Mouse (Mus musculus) ovary, postnatal 36 days (tissue): ENCODE measurements around the gene Gpr132.

ENCODE experiments used
- DNase-seq: peaks from one replicate; pipeline ENCODE4 v3.0.0; 2022; ENCODE audit warnings: low spot score, mixed read lengths

The Gpr132 gene

DNA sequence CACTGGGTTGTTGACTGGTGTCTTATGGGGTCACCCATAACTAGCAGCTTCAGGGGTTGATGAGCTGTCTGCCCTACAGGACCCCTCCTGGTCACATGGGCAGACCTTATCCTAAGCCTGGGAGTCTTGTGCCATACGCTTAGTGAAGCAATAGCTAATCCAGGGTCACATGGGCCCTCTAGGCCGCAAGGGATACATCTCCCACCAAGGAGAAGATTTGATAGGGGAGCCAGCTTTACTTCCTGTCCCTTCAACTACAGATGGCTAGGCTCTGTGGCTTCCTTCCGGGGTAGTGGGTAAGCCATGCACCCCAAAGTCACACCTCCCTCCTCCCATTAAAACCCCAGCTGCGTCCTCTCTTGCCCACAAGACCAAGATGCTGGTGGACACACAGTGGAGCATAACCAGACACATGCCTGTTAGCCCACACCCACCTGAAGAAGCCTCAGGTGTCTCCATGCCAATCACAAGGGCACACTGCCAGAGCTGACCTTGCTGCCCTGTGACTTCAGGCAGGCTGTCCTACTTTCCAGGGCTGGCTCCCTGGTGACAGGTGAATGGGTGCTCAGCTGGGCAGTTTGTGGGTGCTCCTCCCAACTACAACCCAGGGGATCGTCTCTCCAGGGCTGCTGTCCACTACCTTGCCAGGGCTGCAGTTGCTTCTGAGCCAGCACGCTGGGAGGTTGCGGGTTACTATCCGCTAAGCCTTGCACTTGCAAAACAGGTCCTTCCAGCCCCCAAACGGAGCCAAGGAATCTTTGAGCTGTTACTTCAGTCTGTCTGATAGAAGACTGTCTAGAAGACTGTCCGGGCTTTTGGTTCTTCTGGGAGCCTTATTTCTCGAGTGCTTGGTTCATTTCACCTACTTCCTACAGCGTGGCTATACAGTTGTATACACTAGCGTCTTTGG, at the start of gene Gpr132:
Gene Gpr132 (minus strand): TSS at position 51 of the 910 bp plus-strand sequence.
- DNase-seq = no peak

DNA sequence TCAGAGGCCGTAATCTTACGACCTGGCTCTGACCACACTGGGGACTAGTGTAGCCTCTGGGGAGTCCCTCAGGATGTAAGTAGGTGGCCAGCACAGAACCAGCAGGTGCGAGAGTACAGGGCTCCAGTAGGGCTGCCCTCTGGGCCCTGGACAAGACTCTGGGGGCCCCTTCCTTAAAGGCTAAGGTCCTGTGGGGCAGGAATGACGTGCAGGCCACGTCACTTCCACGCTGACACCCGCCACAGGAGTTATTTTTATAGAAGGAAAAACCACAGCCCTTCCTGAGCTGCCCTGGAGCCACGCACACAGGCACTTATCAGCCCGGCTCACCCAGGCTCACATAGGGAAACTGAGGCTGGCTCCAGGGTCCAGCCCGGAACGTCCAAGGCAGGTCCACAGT, 49.5 kb upstream of the Gpr132 start:
- no peak for DNase-seq

DNA sequence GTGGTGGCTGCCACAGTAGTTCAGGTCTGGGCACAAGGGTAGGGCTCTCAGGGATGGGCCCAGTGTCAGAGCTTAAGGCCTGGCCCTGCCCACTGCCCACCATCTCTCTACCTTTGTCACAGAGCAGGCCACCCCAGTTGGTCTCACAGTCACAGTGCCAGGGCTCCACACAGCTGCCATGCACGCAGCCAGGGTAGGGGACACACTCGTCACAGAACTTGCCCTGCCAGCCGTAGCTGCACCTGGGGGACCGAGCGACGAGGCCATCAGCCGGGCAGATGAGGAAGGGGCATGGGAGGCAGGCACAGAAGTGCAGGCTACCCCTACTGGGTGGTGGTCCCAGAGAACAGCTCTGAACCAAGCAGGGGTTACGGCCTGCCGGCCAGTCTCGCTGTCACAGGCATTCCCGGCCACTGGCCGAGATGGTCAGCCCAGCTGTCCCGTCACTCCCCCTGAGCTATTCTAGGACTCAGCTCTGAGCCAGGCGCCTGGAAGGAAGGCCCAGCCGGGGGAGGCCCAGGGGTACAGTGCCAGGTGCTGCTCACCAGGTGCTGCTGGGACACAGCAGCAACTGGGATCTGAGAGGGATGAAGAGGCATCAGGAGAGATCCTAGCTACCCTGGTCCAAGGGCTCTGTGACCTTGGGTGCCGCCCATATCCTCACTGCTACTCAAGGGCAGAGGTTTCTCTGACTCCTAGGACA, 48.8 kb upstream of the Gpr132 start:
- DNase-seq = no peak

DNA sequence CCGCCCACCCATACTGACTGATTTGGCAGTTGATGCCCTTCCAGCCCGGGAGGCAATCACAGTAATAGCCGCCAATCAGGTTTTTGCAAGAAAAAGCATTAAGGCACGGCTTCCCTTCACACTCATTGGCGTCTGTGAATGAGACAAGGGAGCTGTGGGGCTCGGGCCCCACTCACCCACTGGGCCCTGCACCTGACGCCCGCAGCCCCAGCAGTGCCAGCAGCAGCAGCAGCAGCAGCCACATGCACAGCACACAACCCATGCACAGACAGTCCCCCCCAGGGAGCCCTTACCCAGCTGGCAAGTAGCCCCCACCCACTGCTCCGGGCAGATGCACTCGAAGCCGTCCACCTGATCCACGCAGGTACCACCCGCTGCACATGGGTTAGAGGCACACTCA, 47.6 kb upstream of the Gpr132 start:
- DNase-seq = no peak

DNA sequence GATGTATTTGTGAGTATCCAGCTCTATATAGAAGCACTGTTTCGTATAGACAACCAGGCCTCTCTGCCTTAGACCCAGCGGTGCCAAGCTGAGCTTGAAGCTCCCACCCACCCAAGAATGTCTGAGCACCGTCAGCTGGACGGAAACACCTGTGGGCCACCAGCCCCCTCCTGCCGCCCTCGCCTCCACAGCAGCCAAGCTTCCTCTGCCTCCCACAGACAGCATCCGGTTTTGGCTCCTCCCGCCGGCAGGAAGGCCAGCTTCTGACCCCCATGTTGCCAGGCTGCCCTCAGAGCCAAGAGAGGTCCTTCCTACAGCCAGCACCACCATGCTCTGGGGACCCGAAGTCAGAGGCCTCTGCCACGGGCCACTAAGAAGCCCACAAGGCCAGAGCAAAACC, 46.5 kb upstream of the Gpr132 start:
- DNase-seq = no peak

DNA sequence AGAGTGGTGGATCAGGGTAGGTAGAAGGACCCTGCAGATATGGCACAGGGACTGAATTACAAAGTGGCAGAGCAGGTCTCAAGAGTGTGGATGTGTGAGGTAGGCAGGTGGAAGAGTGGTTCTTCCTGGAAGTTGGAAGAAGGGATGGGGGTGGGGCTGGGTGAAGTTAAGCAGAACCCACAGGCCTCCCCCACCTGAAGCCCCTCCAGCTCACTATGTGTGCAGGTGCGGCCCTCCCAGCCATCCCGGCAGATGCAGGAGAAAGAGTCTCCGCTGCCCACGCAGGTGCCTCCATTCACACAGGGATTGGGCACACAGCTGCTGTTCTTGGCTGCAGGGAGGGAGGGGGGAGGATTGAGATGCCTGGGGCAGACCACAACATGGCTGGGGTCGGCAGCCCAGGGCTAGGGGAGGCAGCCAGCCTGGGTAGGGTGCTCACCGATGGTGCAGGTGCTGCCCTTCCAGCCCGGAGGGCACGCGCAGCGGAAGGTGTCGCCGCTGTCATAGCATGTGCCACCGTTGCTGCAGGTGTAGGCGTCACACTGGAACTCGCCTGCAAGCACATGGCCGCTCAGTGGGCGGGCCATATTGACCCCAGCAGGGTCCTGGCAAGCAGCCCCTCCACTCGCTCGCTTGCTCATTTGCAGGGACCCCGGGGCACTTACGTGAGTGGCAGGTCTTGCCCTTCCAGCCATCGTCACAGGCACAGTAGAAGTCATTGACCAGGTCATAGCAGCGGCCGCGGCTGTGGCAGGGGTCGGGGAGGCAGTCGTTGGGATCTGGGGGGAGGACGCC, 45.1 kb upstream of the Gpr132 start:
- DNase-seq = no peak

DNA sequence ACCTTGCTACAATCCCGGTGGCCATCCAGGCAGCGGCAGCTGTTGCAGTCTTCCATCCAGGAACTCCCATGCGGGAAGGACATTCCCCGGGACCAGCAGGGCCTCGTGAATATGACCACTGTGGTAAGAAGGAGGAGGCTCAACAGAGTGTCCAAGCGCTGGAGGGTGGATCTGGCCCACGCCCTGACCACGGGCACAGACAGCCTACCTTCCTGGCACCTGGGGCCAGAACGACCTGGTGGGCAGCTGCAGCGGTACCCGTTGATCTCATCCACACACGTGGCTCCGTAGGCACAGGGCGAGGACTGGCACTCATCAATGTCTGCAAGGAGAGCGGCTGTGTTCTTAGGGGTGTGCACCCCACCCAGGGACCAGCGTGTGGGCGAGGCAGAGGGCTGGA, 43.7 kb upstream of the Gpr132 start:
- DNase-seq = no peak

DNA sequence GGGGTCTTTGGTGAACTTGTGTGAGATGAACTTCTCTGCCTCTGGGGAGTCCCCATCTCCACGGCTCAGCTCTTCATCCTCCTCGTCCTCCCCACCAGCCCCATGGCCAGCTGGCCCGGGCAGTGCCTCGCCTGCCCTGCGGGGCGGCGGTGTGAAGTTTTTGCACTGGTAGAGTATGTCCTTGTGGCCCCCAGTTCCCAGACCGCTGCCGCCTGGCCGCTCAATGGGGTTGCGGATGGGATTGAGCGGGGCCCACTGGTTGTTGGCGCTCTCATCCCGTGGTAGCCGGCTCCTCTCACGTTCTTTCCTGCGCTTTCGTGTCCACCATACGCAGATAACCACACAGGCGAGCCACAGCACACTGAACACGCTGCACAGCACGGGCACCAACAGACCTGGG, 41.0 kb upstream of the Gpr132 start:
- no peak for DNase-seq

DNA sequence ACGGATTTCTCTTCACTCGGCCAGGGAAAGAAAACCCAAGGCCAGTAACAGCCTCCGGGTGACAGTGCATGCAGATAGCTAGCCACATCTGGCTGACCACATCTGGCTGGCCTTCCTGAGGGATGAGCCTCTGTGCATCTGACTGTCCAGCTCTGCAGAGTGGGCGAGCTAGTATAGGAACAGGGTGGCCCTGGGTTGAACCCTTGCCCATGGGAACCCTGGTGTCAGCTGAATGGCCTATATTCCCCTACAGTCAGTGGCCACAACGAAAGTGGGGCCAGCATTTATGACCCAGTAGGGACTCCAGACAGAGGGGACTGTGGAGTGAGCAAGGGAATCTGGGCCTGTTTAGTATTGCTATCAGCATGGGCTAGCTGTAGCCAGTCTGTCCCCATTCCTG, 37.0 kb upstream of the Gpr132 start:
- no peak for DNase-seq

DNA sequence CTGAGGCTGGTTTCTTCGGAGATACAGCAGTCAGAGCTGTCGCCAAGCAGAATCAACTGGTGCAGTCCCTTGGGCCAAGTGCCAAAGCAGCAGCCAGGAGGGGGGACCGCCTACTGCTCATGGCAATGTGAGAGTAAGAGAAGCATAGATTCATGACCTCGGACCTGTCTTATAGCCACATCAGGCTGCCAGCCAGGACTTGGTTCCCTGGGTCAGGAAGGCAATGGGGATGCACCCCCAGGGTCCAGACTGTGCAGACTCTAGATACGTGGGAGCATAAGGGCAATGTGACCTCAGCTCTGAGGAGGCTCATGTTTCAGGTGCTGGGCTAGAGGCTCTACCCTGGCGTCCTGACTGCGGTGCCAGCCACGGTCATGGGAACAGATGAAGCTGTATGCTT, 35.9 kb upstream of the Gpr132 start:
- DNase-seq = peak; percentile 59

DNA sequence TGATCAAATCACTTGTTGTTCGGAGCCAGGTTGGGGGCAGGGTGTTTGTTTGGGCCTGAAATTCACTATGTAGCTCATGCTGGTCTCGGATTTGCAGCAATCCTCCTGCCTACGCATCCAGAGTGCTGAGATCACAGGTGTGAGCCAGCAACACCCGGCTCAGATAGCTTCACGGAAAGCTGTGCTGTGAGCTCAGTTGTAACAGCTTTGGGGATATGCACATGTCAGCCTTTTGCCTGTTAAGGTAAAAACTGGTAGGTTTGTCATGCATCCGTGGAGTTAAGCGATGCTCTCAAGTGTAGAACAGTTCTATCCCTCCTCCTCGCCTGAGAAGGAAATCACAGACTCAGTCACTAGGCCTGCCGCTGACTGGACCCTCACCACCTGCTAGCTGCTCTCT, 32.6 kb upstream of the Gpr132 start:
- DNase-seq = no peak

DNA sequence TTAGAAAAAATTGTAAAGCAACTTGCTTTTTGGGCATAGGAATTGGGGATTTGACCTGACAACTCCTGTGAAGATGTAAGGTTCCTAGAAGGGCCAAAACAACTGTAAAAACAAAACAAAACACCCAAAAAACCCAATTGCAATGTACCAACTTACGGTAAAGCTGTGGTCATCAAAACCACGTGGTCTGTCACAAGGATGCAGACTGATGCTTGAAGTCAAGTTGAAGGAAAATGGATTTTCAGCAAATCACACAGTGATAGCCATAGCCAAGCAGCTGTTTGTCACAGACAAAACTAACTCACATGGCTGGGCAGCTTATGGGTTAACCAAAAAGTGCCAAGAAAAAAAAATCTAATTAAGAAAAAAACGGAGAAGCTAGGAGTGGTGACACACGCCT, 30.9 kb upstream of the Gpr132 start:
- no peak for DNase-seq

DNA sequence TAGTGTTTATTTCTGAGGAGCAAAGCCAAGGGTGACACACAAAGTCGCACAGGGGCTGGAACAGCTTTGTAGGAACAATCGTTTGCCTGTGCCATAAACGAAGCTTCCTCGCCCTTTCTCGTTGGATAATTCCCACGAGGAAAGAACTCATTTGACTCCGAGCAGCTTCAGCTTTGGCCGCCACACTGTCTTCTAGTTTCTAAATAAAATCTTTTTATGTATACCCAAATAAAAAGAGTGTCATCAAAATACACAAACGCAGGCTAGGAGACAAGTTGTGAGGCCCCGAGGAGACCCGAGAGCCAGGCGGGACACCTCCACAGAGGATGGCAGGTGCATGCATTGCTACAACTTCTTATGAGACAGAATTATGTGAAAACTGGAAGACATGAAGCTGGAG, 30.3 kb upstream of the Gpr132 start:
- DNase-seq = no peak

DNA sequence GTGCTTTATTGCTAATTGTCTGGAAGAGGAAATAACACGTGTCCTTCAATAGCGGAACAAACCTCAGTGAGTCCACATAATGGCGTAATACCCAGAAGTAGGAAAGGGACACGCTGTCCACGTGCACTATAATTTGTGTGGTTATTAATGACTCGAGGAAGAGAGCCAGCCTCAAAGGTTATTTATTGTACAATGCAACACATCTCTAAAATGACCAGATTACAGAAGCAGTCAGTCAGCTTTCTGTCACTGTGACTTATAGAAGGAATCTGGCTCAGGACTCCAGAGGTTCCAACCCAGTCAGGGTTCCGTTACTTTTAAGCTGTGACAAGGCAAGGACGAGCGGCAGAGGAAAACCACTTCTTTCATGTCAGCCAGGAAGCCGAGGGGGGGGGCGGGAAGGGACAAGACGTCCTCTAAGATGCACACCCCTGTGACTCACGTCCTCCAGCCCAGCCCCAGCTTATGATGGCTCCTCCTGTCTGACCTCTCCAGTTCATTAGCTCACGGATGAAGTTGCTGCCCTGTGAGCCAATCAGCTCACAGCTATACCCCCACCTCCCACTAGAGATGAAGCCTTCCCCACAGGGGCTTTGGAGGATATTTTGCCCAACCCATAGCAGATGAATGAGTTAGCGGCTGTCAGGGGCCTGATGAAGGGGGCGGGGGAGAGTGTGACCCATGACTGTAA, 29.6 kb upstream of the Gpr132 start:
- DNase-seq = no peak

DNA sequence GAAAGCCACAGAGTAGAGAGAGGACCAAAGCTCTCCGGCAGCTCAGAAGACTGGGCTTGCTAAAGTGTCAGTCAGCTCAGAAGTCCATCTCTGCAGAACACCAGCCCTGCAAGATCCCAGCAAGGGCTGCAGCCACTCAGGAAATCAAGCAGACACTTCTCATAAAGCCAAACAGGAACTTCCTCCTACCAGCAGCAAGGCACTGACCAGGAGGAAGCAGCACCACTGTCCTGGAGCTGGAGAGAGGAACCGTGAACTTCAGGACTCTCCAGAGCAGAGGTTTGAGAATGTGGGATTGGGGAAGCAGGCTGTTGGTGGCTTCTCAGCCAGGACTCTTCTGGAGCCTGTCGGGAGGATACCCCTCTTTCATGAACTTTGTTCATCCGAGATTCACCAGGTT, 26.9 kb upstream of the Gpr132 start:
- DNase-seq = no peak

DNA sequence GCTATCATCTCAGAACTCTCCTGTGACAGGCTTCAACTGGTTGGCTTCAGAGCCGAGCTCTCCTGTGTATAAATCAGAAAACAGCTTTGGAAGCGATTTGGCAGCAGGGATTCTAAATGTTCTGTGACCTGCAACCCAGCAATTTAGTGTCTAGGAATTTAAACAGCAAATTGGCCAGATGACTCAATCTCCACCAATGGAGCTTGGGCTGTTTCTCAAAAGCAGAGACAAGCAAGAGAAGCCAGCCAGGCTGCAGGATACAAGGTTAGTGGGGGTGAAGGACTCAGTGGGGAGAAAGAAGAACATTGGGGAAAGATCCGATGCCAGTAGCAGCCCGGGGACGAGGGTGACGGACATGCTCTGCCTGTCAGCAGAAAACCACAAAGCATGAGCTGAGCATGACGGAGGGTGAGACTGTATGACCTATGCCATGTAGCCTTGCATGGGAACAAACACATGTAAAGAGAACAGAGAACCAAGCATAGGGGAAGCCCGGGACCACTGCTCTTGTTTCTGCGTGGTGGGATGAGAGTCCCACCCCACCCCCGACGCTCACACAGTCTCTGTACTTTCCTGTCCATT, 26.4 kb upstream of the Gpr132 start:
- DNase-seq = no peak

DNA sequence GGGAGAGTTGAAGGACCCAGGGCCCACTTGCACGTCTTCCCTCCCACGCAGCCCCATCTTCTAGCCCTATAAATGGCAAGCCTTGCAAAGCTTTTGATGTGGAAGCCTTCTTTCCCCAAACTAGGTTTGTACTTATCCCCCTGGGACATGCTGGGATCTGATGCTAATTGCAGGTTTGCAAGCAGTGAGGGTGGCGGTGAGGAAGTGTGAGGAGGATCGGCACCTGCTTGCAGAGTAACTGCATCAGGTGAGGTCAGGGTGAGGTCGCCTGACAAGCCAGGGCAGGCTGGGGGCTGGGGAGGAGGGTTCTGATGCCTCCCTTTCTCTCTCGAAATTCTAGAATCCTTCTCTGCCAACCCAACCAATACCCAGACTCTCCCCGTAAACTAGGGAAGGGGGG, 17.4 kb upstream of the Gpr132 start:
- DNase-seq = no peak

DNA sequence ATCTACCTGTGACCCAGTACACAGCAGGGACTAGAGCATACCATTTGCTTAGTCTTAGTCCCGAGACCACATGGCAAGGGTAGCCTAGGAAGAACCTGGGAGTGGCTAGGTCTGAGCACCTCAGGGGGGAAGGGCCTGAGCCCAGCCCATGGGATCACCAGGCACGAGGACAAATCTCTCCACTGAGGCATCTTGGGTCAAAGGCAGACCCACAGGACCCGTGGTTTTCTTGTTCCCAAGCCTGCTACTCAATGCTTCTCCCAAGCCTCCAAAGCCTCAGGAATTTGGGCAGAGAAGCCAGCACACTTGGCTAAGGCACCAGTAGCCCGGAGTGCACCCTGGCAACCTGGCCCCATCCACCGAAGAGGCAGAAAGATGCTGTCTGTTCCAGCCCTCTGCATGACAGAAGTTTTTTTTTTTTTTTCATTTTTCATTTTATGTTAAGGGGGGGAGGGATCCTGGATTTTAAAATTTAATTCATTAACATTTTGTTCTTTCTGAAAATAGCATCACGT, 13.3 kb upstream of the Gpr132 start:
- DNase-seq = no peak

DNA sequence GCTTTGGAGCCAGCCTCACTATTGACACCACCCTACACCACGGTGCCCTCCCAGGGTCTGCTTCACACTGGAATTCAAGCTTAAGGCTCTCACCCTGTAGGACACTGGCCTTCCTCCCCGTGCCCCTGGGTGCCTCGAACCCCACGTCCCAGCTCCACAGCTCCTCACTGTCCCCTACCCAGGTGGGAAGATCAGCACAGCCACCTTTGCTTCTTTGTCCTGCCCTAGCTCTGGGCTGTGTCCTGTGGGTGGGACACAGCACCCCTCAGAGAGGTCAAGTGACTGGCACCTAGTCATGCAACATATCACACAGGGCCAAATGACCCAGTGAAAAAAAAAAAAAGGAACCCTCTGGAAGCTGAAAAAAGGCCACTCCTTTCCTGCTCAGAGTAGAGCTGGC, 12.6 kb upstream of the Gpr132 start:
- DNase-seq = no peak

DNA sequence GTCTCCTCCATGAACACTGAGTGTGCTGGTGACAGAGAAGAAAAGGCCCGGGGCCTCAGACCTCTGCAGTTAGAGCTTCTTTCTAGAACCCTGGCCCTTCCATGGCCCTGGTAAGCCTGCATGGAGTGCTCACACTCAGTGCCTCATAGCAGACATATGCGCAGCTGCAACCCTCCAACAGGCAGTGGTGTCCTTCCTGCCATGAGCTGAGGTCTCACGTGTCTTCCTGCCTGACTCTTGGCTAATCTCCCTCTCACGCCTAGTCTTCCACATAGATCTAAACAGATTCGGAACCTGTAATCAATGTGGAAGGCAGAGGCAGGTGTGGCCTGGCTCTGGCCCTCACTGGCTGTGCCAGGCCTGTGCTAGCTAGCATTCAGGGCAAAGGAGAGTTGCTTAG, 11.7 kb upstream of the Gpr132 start:
- DNase-seq = no peak

DNA sequence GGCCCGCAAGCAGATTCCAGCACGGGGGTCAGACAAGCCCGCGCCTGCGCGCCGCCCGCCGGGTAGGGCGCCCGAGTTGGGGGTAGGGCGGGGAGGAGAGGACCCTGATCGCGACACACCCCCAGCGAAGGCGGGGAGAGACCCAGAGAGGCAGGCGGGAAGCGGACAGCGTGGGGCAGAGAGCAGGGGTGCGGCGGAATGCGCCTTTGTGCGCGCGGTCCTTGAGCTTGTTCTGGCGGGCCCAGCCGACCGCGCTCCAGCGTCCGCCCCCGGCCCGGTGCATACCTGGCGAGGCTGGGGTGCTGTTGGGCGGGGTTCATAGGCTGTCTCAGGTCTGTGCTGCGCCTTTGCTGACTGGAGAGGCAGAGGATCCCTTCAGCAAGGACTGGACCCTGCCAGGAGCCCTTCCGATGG, 9.6 kb upstream of the Gpr132 start:
- DNase-seq = no peak
